Mouse (Mus musculus): Measurements from ENCODE around the gene Aspm.
"Not testable (repeated sequence)": the region's sequence is repeated elsewhere in the genome, so short reads cannot be mapped to it uniquely, and the experiment has no call there.

The Aspm gene

DNA sequence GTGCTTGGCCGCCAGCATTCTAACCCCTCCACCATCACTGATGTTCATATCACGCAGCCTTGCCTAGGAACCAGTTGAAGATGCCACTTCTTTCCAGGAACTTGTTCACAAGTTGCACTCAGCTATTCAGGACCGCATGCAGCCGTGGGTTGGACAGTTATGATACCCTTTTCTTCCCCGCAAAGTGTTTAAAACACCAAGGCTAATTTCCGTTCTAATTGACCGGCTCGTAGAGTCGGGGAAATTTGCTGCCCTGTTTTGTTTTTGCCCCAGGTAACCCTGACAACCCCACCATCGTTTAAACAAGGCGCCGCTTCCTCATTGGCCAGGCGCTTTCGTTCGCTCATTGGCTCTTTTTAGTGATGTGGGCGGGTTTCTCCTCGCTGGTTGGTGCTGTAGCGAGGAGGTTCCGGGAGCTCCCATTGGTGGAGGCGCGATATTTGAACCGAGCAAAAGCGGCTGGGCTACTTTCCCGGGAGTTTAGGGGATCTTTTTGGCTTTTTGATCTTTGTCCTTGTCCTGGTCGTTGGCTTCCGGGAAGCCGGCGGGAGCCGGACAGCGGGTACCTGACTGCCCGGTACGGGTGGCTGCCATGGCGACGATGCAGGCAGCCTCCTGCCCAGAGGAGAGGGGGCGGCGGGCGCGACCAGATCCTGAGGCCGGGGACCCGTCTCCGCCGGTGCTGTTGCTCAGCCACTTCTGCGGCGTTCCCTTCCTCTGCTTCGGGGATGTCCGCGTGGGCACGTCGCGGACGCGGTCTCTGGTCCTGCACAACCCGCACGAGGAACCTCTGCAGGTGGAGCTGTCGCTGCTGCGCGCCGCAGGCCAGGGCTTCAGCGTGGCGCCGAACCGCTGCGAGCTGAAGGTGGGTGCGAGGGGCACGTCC lies at the start of gene Aspm:
TSS of gene Aspm (plus strand) at position 433 of the 886 bp plus-strand sequence.
- DNase-seq (ENCODE audit: low spot score in 2 of 2), result peak; percentile 84 to 85

DNA sequence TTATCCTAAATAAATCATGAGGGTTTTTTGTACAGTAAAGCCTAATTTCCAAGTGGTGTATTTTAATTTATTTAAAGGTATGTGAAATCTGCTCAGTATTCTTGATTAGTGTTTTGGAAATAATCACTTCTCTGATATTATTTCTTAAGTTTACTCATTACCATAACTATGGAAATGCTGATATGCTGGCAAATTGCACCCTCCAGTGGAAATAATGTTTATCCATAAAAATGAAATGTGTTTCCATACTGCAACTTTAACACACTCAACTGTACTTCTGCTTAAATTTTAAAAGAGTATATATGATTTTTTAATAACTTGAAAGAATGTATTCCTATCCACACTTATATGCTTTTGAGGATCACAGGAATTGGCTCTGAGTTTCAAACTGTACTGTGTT lies 48.8 kb upstream of the Aspm start:
- no peak for DNase-seq (ENCODE audit: low spot score in 2 of 2)

DNA sequence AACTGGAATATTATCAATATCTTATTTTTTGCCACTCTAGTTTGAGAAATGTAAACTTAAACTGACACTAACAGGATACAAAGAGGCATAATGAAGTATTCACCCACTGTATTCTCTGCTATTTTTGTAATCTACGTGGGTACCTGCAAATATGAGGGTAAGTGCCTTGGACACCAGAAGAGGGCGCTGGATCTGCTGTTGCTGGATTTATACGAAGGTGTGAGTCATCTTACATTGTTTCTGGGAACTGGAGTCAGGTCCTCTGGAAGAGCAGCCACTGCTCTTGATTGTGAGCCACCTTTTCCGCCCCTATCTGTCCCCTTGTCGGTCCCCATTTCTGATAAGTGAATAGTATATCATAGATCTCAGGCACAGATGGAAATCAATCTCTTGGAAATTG lies 46.9 kb upstream of the Aspm start:
- DNase-seq (ENCODE audit: low spot score in 2 of 2), result no peak

DNA sequence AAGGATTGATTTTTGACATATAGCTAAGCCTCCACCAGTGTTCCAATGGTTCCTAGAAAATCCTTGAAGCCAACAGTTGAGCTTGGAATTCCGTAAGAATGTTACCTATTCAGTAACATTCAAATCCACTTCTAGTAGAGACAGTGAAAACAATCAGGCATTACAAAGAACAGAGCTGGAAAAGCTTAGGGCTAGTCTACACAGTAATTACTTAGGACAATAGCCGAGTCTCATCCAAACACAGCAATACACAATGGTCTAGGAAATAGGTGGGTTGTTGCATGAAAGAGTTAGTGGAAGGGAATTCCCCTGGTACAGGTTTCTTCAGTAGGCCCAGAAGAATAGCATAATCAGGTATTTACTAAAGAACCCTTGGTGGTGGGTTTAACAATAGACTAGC lies 42.2 kb upstream of the Aspm start:
- DNase-seq (ENCODE audit: low spot score in 2 of 2), result not testable (repeated sequence)

DNA sequence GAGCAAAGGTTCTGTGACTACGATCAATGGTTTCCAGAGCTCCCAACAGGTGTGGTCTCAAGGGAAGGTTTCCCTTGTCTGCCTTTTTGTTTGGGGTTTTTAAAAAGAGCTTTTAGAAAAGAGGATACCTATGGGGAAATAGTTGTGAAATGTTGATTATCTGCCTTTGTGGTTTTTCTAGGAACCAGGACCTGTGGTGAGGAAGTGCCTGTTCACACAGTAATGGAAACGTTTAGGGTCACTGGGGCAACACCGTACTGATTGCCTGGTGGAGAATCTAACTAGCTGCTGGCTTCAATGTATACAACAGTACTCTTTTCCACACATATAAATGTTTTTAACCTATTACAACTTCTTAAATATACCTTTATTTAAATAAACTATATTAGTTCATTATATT lies 41.1 kb upstream of the Aspm start:
- DNase-seq (ENCODE audit: low spot score in 2 of 2), result no peak

DNA sequence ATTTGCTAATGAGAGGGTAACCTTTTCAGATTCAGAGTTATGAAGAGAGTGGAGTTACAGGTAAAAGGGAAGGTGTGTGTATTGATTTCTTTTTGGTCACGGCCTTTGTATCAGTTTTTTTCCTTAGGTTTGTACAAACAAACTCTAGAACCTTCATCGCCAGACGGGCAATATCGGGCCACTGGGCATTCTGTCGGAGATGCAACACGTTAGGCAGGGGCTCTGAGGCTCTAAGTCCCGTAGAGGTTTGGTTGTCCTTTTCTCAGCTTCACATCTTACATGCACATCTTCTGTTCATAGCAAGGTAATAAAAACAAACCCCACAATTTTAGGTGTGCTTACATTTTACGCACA lies 33.1 kb upstream of the Aspm start:
- no peak for DNase-seq (ENCODE audit: low spot score in 2 of 2)

DNA sequence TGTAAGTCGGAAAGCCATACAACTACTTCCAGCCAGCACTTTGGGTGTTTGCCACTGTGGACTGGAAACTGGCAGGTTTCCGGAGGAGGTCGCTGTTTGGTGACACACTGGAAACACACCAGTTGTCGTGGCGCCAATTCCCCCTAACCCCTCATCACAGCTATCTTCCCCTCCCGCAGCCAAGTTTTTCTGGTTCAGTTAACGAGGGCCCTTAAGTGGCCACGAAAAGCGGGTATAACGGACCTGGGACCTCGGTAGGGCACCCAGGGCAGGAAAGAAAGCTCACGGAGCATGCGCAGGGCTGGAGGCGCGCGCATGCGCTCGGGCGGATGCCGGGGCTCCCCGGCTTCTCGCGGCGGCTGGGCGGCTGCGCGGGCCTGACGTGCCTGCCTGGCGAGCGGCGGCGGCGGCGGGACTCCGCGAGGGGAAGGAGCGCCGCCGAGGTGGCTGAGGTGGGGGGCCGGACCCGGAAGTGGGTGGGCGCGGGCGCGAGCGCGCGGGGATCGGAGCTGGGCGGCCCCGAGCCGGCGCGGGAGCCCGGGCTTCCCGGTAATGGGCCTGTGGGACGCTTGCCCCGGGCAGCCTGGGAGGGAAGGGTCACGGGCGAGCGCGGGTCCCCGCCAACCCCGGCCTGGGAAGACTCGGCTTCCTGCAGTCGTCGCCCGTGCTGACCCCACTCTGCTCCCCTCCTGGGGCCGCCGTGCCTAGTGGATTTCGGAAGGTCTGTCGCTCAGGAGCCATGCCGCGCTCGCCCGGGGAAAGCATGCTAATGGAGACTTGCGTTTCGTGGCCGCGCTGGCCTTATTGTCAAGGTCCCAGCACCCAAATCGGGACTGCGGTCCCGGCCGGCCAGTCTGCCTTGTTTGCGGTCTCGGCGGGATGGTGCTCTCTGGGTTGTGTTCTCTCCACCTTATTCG lies 32.4 kb upstream of the Aspm start, which contains the start of gene Zbtb41:
TSS of gene Zbtb41 (plus strand) at position 414 of the 917 bp plus-strand sequence.
- peak; percentile 90 for DNase-seq (ENCODE audit: low spot score in 2 of 2)

DNA sequence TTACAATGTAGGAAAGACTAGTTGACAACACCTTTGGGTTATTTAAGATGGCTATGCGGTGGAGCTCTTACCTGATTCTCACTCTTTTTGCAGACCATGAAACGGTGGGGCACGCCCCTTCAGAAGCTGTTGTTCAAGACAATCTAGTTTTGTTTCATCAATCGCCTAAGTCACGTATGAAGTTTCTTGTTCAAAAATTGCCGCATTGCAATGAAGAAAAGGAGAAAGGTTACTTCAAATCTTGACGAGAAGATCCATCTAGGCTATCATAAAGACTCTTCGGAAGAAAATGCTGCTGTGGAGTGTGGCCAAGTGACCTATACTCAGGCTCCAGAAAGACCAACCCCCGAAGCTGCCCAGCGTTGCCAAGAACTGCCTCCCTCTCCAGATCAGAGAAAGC lies 31.6 kb upstream of the Aspm start:
- peak in 1 of 2 experiments; percentile 16 for DNase-seq (ENCODE audit: low spot score in 2 of 2)

DNA sequence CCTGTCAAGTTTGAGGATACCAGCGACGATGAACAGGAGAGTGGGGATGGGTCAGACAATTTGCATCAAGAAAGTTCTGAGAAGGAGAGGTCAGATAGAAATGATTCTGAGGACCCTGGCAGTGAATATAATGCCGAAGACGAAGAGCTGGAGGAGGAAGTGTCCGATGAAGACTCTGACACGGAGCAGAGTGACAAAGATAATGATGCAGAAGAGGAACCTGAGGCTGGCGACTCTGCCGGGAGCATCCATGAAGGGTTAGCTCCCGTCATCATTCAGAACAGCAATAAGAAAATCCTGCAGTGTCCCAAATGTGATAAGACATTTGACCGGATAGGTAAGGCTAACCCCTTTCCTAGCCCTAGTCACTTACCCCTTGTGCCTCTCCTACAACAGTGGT lies 30.6 kb upstream of the Aspm start:
- no peak for DNase-seq (ENCODE audit: low spot score in 2 of 2)

DNA sequence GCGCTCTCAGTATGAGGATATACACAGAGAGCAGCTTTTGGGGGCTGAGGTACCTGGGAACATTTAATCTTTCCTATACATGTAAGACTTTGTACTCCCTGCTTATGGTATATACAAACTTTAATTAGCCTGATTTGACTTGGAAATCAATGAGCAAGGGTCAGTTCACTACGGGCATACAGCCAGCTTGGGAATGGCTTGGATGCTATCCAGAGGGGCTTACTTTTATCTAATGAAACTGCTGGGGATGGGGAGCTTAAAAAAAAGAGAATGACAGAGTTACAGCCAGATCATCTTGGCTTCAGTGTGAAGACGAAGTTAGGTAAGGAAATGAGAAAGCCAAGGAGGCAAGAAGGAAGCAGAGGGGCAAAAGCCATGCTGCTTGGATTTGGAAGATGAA lies 29.6 kb upstream of the Aspm start:
- no peak for DNase-seq (ENCODE audit: low spot score in 2 of 2)

DNA sequence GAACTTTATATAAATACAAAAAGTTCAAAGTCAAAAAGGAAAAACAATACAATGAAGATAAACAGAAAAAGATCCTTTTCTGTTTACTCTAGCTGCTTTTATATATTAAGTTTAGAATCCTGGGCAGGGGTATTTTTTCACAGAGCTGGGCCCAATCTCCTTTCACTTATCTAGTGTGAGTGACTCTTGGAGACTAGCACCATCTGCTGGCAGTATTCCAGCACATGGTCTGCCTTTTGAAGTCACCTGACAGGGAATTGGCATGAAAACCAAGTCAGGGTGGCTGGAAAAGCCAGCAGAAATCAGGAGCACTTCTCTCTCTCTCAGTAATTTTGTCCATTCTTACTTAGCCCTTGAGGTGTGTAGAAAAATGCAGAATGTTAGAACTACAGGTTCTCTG lies 16.2 kb upstream of the Aspm start:
- DNase-seq (ENCODE audit: low spot score in 2 of 2), result no peak

DNA sequence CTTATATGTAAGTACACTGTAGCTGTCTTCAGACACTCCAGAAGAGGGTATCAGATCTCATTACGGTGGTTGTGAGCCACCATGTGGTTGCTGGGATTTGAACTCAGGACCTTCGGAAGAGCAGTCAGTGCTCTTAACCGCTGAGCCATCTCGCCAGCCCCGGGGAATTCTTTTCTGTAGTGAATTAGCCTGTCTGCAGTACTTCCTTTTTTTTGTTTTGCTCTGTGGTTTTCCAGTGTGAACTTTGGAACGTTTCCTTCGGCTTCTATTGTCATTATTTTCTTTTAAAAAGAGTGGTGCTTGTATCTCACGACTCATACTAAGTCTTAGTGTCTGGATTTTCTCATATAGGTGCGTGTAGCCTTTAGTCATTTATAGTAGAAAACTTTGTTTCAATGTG lies 11.5 kb upstream of the Aspm start:
- not testable (repeated sequence) for DNase-seq (ENCODE audit: low spot score in 2 of 2)

DNA sequence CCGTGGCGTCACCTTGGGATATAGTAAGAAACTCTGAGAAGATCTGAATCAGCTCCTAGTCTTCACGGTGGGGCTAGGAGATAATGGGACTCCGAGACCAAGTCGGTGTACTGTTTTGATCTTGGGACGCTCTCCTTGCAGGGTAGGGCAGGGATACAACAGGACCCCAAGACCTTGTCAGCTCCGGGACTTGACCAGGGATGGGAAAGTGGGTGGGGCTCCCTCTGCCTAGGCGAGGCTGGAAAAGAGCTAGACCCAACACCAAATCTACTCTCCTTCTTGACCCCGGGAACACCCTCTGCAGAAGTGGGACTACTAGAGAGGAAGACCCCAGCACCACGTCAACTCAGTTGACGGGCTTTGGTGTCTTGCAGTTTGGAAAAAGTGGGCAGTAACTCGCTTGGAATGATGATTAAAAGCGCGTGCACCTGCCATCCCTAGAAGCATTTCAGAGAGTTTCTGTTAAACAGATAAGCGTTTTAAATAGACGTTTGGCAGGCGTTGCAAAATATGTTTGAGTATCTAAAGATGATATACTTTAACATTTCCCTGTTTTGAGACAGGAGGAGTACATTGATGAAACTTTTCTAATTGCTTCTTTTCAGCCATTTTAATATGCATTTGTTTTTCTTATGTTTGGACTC lies 776 bp downstream of the Aspm start:
- DNase-seq (ENCODE audit: low spot score in 2 of 2), result no peak

DNA sequence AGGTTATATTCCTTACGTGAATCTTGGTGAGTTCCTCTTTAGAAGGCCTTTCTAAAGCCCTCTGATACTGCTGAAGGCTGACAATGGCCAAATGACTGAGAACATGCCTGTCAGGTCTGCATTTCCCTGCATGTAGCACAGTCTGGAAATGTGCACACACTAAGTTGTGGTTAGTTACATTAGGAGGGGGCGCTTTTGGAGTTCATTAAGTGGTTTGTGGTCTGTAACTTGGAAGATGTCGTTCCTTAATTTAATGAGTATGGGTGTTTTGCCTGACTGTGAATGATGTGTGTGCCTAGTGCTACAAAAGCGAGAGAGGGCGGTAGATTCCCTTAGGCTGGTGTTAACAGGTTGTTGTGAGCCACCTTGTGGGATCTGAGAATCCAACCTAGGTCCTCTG lies 6.2 kb downstream of the Aspm start:
- no peak for DNase-seq (ENCODE audit: low spot score in 2 of 2)

DNA sequence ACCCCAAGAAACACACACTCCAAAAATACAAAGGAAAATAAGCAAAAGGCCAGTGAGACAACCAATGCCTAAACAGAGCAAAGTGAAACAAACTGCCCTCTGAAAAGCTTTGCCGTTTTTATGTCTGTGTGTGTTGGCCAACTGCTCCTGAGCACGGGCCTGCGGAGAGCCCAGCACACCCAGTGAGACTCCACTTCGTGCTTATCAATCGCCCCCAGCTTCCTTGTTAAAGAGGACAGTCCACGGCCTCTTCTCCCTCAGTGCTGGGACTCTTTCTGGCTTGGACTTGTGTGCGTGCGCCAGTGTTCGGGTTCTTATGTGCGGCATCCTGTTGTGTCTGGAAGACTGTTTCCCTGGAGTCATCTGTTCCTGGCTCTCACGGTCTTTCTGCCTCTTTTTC lies 11.4 kb downstream of the Aspm start:
- DNase-seq (ENCODE audit: low spot score in 2 of 2), result no peak

DNA sequence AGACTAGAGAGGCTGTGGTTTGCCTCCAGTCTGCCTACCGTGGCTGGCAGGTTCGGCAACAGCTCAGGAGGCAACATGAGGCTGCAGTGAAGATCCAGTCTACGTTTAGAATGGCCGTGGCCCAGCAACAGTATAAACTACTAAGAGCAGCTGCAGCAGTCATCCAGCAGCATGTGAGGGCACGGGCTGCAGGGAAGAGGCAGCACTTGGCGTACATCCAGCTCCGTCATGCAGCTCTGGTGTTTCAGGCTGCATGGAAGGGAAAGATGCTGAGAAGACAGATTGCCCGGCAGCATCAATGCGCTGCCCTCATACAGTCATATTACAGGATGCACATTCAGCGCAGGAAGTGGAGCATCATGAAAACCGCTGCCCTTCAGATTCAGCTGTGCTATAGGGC lies 24.3 kb downstream of the Aspm start:
- no peak for DNase-seq (ENCODE audit: low spot score in 2 of 2)

DNA sequence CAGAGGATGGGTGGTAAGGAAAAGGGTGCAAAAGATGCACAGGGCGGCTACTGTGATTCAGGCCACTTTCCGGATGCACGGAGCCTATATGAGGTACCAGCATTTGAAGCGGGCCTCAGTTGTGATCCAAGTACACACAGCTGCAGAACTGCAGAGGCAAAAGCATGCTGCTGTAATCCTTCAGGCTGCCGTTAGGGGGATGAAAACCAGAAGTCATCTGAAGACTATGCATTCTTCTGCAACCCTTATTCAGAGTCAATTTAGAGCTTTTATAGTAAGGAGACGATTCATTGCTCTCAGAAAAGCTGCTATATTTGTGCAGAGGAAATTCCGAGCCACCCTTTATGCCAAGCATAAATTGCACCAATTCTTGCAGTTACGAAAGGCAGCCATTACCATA lies 25.7 kb downstream of the Aspm start:
- DNase-seq (ENCODE audit: low spot score in 2 of 2), result peak in 1 of 2 experiments; percentile 38

DNA sequence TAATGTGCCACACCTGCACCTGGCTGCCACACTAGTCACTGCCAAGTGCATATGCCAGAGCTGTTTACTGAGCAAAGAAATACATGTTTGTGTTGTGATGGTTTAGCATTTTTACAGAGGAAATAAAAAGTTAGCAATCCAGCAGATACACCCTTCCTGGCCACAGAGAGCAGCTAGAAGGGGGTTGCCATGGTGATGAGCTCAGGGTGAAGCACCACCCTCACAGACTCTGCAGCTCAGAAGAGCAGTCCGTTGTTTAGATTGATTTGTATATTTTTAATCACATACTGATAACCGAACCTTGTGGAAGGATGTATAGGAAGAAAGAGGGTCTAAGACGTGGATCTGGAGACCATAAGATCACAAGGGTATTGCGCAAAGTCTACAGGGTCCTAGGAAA lies 26.6 kb downstream of the Aspm start:
- peak in 1 of 2 experiments; percentile 9 for DNase-seq (ENCODE audit: low spot score in 2 of 2)

DNA sequence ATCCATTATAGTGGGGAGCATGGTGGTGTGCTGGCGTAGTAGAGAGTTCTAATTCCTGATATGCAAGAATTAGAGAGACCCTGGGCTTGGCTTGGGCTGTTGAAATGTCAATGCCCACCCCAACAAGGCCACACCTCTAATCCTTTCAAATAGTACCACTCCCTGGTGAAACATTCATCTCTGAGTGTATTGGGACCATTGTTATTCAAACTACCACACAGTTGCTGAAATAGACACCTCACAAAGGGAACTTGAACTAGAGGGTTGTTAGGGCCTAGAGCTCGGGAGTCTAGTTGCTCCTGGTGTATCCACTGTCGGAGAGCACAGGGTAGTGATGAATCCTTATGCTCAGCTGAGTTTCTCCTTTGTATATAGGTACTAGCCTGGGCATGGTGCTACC lies 40.1 kb downstream of the Aspm start:
- no peak for DNase-seq (ENCODE audit: low spot score in 2 of 2)

DNA sequence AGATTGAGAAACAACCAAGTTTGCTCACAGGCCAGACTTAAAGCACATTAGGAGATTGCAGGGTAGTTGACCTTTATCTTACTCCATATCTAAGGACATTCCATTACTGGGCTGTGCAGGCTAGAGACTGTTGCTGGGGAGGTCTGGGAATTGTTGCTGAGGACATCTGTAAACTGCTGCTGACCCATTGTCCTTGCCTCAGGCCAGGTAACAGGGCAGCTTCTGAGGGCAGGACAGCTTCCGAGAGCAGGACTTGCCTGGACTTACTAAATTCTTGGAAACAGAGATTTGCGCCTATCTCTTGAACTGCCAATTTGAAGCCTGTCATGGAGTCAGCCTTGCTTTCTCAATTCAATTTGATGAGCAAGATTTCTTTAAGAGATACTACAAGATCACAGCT lies 40.8 kb downstream of the Aspm start:
- no peak for DNase-seq (ENCODE audit: low spot score in 2 of 2)

DNA sequence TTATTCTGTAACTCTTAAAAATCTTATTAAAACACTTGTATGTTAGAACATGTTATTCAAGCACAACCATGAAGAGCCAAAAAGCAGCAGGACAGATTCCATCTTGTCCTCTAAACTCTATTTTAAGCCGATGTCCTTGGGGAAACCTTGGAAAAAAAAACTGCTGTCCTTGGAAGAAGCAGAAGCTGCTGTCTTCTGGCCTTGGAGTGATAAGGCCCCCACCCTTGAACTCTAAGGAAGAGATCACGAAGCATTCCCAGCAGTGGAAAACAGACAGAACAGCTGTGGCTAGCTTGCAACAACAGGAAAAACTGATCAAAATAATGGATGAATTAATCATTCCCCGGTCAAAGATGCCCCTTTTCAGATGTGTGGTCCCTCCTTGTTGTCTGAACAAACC lies 41.6 kb downstream of the Aspm start:
- no peak for DNase-seq (ENCODE audit: low spot score in 2 of 2)

DNA sequence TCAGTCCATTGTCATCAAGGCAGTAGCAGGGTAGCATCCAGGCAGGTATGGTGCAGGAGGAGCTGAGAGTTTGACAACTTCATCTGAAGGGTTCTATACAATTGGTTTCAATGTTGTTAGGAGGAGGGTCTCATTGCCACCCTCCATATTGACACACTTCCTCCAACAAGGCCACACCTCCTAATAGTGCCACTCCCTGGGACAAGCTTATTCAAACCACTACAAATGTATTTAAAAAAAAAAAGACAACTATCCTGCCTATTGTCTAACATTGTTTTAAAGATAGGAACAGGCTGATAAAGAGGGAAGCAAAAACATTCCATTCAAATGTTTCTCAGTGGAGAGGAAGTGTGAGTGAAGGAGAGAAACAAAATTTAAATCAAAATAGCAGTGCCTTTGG lies 45.2 kb downstream of the Aspm start:
- no peak for DNase-seq (ENCODE audit: low spot score in 2 of 2)
